Mouse (Mus musculus) spleen, adult 12 weeks (tissue): ENCODE measurements around the gene Gon4l.

ENCODE experiments used
- DNase-seq: peaks from one replicate; pipeline ENCODE4 v3.0.0; 2022; ENCODE audit warnings: low spot score

Gon4l gene

DNA sequence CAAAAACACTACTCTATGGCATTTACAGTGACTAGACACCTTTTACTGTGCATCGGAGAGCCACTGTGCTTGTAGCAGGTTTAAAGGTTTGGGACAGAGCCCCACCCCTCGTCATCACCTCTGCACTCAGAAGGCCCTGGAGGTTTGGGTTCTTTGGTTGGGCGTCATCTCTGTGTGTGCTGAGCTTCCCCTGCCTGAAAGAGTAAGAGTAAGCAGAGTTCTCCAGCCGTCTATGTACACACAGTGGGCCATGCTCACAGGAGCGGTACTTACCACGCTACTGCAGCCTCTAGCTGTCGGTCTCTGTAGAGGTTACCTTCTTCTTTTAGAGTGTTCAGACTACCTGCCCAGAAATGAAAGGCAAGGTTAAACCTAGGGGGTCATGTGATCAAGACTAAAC is 77.6 kb downstream of the Gon4l start:
- DNase-seq = no peak

DNA sequence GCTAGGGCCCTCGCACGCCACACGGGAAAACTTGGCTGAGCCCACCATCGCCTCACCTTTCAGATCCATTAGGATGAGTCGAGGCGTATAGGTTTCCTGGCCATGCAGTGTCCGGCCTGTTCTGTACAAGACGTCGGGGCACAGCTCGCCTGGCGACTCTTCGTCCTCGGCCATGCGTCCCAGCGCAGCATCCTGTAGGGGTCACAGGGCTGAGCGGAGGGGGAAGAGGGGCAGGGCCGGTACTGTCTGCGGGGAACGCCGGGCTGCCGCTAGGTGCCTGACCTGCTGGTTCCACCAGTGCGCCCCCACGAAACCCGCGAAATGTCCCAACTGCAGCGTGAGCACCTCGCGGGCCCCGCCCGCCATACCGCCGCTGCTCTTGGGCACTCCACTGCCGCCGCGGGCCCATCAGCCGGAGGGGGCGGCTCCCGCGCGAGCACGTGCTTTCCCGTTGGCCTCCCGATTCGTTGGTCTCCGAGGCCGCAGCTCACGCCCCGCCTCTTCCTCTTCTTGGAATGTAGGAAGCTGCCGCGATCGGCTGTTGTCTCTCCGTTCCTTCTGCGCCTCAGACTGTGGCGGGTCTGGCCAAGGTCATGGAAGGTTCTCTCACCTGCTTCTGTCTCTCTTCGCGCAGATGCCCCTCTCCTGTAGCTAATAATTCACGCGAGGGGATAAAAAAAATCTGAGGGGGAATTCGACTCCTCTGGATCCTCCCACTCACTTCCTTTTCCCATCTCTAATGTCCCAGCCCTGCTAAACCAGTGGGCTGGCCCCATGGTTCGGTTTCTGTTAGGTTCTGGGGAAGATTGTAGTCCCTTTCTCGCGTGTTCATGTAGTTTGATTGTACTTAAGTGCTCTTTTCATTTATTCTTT is 78.7 kb downstream of the Gon4l start, which contains the start of gene Msto1:
Msto1 (minus strand) TSS at position 489 of the 873 bp plus-strand sequence.
- DNase-seq = peak; percentile 90

DNA sequence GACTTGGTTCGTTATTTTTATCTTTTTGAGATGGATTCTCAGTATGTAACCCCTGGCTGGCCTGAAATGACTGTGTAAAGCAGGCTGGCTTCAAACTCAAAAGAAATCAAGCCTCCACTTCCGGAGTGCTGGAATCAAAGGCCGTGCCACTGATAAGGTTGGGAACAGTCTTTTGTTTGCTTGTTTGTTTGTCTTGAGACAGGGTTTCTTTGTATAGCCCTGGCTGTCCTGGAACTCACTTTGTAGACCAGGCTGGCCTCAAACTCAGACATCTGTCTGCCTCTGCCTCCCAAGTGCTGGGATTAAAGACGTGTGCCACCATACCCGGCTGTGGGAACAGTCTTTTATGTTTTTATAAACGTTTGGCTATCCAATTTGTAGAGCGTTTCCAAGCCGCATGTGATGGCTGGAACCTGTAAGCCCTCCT is 79.4 kb downstream of the Gon4l start:
- no peak for DNase-seq

DNA sequence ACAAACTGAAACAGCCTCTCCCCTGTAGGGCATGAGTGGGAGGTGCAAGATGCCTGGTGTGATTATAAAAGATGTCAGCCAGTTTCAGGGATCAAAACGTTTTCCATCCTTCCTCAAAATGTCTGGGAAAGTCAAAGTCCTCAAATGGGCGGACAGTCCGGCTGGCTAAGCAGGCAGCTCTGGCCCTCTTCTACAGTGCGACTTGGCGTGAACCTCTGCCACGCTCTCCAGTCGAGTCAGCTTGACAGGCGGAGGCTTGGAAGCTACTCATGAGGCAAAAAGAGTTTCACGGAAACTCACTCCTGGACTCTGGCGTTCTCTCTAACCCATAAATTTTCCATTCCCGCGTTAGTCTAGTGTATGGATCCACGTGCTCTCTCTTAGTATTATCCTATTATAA is 84.0 kb downstream of the Gon4l start:
- DNase-seq = no peak

DNA sequence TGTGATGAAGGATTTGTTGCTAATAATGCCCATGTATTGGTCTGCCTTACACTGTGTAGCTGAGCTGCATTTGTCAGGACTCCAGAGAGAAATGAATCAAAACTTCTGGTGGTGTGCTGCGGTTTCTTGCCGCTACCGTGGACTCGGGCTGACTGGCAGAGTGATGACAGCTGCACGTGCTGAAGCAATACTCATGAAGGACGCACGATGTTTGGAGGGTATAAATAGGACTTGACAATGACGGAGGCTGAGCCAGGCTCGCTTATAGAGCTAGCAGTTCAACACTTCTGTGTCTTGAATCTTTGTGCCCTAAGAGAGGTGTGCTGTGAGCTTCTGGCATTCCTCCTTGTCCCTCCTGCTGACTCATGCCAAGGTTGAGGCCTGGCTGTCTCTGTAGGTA is 86.4 kb downstream of the Gon4l start:
- no peak for DNase-seq

DNA sequence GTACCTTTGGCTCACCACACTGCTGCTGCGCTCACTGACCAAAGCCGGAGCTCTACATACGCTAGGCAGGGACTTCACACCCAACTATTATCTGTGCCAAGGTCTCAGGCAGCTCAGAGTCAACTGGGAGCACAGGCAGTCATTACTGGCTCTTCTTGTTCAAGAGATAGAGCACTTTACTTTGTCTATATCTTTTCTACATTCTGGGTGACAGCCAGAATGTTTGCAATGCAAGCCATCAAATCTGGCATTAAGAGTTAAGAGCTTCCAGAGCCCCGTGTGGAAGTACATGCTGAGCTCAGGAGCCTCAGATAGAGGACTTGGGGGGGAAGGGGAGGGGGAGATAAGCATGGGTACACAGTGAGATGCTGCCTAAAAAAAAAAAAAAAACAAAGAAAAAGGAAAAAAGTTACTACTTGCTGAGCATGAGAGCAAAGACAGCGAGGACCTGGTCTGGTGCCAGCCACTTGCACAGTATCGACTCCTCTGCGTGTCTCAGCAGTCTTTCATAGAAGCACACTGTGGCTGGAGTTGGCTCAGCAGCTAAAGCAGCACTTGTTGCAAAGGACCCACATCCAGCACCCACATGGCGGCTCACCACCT is 89.1 kb downstream of the Gon4l start:
- DNase-seq = no peak

DNA sequence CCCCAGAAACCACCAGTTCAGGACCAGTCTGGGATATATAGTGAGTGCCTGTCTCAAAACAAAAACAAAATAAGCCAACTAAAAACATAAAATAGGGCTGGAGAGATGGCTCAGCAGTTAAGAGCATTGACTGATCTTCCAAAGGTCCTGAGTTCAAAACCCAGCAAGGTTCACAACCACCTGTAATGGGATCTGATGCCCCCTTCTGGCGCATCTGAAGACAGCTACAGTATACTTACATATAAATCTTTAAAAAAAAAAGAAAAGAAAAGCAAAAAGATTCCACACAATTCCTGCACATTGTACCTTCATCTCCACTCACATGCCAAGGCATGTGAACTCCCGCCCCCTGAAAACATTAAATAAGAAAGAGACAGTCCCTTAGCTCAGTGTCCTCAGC is 90.6 kb downstream of the Gon4l start:
- no peak for DNase-seq

DNA sequence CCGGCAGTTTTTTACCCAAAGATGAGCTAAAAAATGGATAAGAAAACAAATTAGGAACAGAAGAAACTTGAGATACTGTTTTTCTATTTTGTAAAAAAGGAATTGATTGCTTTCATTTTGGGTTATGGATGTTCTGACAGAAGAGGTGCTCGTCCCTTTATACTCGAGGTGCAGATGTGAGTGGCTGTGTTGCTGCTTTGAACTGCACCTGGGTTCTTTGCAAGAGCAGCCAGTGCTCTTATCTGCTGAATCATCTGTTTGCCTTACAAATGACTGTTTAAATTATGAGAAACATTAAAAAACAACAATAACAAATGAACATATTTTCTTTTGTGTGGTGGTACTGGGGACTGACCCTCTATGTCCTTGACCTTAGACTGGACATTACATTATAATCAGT is 94.5 kb downstream of the Gon4l start:
- DNase-seq = no peak

DNA sequence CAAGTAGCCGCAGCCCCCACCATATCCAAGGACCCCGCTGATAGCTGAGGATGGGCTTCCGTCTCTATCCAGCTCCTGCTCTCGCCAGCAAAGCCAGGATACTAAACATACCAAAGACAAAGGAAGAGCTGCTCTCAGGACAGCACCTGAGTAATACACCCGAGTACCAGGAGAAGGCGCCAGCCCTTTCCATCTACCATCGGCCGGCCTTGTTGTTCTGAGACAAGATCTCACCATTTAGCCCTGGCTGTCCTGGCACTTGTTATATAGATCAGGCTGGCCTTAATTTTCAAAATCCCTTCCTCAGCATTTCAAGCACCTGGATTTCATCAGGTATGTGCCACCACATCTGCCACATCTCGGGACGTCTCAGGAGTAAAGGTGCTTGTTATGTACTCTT is 104.0 kb downstream of the Gon4l start:
- DNase-seq = no peak

DNA sequence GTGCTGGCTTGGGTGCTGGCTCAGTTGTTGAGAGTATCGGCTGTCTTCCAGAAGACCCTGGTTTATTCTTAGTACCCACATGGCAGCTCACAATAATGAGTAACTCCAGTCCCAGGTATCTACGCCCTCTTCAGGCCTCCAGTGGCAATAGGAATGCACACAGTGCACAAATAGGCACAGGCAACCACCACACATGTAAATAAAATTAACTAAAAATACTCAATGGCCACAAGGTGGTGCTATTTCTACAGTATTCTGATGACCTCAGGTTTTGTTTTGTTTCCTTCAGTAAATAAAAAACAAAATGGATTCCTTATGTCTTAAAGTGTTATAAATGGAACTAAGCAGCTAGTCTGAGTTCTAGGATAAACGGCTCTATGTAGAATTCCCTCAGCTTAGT is 104.7 kb downstream of the Gon4l start:
- no peak for DNase-seq

DNA sequence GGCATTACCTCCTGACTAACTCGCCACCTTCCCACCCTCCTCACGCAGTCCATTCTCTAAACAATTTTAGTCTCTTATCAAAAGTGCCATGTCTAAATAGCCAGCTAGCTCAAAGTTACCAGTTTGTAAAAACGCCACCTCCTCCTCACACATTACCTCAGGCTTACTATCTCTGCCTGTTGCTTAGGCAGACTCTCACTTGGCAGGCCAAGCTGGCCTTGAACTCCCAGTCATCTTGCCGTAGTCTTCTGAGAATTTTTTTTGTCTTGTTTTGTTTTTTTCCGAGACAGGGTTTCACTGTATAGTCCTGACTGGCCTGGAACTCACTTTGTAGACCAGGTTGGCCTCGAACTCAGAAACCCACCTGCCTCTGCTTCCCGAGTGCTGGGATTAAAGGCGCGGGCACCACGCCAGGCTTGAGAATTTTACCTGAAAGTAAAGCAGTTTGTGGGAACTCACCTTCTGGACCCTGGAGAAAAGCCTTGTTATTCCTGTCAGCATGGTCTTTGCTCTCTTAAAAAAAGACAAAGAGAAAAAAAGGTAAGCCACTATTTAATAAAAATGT is 107.4 kb downstream of the Gon4l start:
- DNase-seq = no peak

DNA sequence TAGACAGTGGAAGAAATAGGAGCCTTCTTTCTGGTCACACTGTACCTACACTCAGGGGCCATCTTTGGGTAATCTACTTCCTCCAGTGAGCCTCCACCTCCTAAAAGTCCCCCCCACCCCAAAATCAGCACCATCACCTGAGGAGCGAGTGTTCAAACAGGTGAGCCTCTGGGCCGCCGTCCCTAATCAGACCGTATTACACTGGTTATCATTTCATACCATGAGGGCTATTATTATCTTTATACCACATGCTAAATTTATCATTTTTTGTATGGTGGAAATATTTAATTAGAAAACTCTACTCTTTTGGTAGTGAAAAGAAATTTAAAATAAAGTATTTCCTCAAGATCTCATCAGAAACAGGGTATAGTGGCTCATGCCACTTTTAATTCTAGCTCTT is 109.1 kb downstream of the Gon4l start:
- no peak for DNase-seq

DNA sequence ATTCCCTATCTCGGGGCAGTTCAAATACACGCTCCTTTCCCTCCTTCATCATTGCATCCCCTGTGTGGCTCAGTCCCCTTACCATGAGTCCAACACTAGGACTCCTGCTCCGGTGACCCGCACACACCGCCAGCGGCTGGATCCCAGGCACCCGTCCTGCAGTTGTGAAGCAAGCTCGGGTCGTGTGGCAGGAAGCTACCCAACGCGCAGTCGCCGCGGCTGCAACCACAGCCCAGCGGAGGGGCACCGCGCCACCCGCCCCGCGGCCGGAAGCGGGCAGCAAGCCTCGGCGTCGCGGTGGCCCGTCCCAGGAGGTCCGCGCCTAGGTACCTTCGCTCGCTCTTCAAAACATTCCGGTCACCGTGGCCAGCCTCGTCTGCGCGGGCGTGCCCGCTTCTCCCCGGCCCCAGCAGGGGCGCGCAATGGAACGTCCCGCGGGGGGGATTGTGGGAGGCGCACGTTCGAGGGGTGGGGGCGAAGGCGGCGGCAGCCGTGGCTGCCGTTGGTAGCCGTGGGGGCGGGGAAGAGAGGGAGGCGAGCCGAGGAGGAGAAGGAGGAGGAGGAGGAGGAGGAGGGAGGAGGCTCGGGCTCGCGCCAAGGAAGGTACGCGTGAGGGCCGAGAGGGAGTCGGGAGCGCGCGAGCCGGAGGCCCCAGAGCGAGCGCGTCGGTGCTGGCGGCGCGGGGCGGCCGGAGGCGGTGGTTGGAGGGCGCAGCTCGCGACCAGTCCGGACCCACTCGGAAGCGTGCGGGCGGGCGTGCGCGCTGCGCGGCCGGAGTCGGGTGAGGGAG is 115.0 kb downstream of the Gon4l start:
- DNase-seq = peak; percentile 82

DNA sequence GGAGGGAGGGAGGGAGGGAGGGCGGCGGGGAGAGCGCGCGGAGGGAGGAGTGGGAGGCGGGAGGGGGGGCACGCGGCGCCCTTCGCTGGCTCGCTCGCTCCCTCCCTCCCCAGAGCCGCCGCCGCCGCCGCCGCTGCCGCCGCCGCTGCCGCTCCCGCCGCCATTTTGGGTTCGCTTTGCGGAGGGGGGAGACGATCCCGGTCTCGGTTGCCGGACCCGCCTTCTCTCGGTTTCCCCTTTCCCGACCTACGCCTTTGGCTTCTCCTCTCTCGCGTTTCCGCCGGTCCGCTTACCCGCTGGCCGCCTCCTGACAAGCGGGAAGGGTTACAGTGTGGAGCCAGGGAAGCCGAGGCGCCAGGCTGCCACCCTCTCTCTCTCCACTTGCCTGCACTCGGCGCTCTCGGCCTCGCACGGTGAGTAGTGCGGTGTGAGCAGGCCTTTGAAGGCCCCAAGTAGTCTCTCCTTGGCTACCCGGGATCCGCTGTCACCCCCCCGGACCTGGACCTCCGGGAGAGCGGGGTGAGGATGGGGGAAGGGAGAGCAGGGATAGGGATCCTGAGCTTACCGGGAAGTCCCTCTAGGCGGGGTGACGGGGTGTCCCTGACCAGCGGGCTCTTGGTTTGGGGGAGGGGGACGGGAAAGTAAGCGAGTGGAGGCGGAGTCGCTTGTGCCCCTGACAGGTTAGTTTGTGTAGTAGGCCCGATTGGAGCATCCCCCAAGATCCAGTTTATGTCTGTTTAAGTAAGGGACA is 115.7 kb downstream of the Gon4l start, which contains the start of the genes Ash1l and Dap3:
Ash1l (plus strand) TSS at position 47 of the 751 bp plus-strand sequence.
Dap3 (minus strand) TSS at position 606 of the 751 bp plus-strand sequence.
- DNase-seq = peak; percentile 77

DNA sequence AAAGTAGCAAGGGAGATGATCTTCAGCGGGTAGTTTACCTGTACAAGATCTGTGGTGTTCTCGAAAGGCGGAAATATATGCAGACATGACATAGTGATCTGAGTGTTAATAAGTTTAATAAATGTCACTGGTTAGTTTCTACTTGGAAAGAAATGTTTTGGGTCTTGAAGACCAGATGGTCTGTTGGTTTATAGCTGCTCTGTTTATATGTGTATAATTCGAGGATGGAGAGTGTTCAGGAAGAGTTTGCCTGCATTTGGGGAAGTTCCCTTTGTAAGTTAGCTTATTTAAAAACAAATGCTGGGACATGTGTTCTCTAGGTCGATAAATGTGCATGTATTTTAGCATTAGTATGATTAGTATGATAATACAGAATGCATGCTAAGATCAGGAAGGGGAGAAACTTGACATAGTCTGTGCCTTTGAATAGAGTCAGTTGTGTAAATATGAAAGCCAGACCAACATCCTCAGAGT is 116.3 kb downstream of the Gon4l start:
- DNase-seq = no peak

DNA sequence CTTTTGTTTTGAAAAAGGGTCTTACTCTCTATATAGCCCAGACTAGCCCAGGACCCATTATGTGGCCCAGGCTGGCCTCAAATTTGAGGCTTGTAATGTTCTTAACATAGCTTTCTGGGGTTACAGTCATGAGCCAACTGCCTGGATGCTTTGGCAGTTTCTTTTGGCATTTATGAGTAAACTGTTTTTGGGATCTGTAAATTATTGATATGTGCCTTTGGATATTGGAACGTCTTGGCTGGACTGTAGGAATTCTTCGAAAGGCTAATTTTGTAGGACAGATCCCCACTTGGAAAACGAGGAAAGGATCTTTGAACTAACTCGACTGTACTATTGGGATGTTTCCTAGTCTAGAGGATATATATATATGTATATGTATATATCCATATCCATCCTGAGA is 118.2 kb downstream of the Gon4l start:
- DNase-seq = no peak

DNA sequence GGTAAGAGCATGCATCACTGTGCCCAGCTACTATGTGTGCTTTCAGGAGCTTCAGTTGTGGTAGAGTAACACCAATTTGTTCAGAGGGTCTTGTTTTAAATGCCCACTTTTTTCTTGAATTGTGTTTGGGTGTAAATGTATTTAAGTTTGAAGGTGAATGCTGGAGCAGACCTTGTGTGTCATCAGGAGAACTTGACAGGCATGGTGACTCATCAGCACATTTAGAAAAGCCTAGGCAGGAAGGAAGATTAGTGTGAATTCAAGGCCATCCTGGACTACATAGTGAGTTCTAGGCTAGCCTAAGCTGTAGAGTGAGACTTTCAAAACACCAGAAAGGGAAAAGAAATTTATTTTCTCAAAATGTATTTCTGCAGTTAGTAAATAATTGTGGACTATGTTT is 118.7 kb downstream of the Gon4l start:
- DNase-seq = no peak
